Comparison of ENCODE assay signal across 8 mouse cellular contexts in genomic region chr12:72235621-72236351, GRCm38 (mm10). TPM values are rescaled to one million over a fixed set of nuclear protein-coding genes. Genes with fewer than 3 reads are reported as not detected.
DNase-seq lines count a peak whose midpoint lies in the region; ATAC-seq lines count a peak whose summit lies in the region.
"Had no signal": no experiment of that assay in that cellular context is flagged by ENCODE, and none has a peak within 500 bp of the region (broad histone marks: within the 10 kb centered on the region; RNA-seq: fewer than 3 reads in every experiment).

No protein-coding gene starts in this region.

- ATAC-seq in lung, embryonic 16.5 days (ENCODE audit: low read depth), result no peak
- no peak for ATAC-seq in embryonic facial prominence, embryonic 11.5 days (replicated peaks; ENCODE audit: insufficient number of reproducible peaks, low FRiP score, low TSS enrichment, low read depth)
- ATAC-seq in intestine, embryonic 14.5 days (replicated peaks; ENCODE audit: low FRiP score, low TSS enrichment, low read depth), result no peak

- H3K9me3 ChIP-seq in lung, embryonic 16.5 days (ENCODE audit: control insufficient read depth, low read length), result no peaks in the 10 kb centered on the region
- H3K9me3 ChIP-seq in embryonic facial prominence, embryonic 11.5 days (replicated peaks; ENCODE audit: control insufficient read depth, low read length), result no peaks in the 10 kb centered on the region
- H3K9me3 ChIP-seq in intestine, embryonic 14.5 days (ENCODE audit: control insufficient read depth, low read length), result no peaks in the 10 kb centered on the region

- whole genome bisulfite sequencing in lung, embryonic 16.5 days, result 47% methylated on average over 12 of the region's 12 CpGs
- 47% methylated on average over 12 of the region's 12 CpGs for WGBS in embryonic facial prominence, embryonic 11.5 days
- WGBS in intestine, embryonic 14.5 days, result 52% methylated on average over 12 of the region's 12 CpGs

- H3K4me2 ChIP-seq in lung, embryonic 16.5 days (ENCODE audit: low read depth, low read length), result peak overlapping the region; percentile 86
- H3K4me2 ChIP-seq in embryonic facial prominence, embryonic 11.5 days (ENCODE audit: low read depth, low read length), result peak overlapping the region; percentile 73
- H3K4me2 ChIP-seq in intestine, embryonic 14.5 days (ENCODE audit: low read length), result peak overlapping the region; percentile 79

- no peak for DNase-seq in lung, adult 18-20 months
- DNase-seq in embryonic facial prominence, embryonic 11.5 days (ENCODE audit: low spot score), result no peak
- DNase-seq in intestine, embryonic 14.5 days (ENCODE audit: low spot score), result peak; percentile 53
- peak; percentile 47 for DNase-seq in retina, postnatal 1 day
- no peak for DNase-seq in adrenal gland, postnatal 25 days
- DNase-seq in frontal cortex, postnatal 14 days (ENCODE audit: low spot score in 2 of 2), result no peak

- peaks cover 9% of the 10 kb centered on the region for H3K27me3 ChIP-seq in lung, embryonic 16.5 days (ENCODE audit: control insufficient read depth, insufficient read depth, low read depth, low read length)
- no peaks in the 10 kb centered on the region; the same call in 1 of the 2 replicates for H3K27me3 ChIP-seq in embryonic facial prominence, embryonic 11.5 days (ENCODE audit: control insufficient read depth, insufficient read depth, low read length)
- peaks cover 27% of the 10 kb centered on the region for H3K27me3 ChIP-seq in intestine, embryonic 14.5 days (replicated peaks; ENCODE audit: control insufficient read depth, insufficient read depth, low read length)

- H3K36me3 ChIP-seq in lung, embryonic 16.5 days (ENCODE audit: control insufficient read depth, insufficient read depth, low read length), result no peaks in the 10 kb centered on the region
- H3K36me3 ChIP-seq in embryonic facial prominence, embryonic 11.5 days (replicated peaks; ENCODE audit: control insufficient read depth, insufficient read depth, low read depth, low read length), result no peaks in the 10 kb centered on the region
- no peaks in the 10 kb centered on the region for H3K36me3 ChIP-seq in intestine, embryonic 14.5 days (ENCODE audit: control insufficient read depth, insufficient read depth, low read length)

- H3K4me3 ChIP-seq in lung, embryonic 16.5 days (ENCODE audit: low read length), result peak overlapping the region; percentile 50
- H3K4me3 ChIP-seq in embryonic facial prominence, embryonic 11.5 days (ENCODE audit: low read depth, low read length), result peak overlapping the region; percentile 40
- peak overlapping the region; percentile 45 for H3K4me3 ChIP-seq in intestine, embryonic 14.5 days (ENCODE audit: low read depth, low read length)

- no peak overlapping the region for H3K27ac ChIP-seq in lung, embryonic 16.5 days (ENCODE audit: low read length)
- no peak overlapping the region for H3K27ac ChIP-seq in embryonic facial prominence, embryonic 11.5 days (replicated peaks; ENCODE audit: low read depth, low read length)
- no peak overlapping the region for H3K27ac ChIP-seq in intestine, embryonic 14.5 days (ENCODE audit: low read depth)

- H3K9ac ChIP-seq in lung, embryonic 16.5 days (ENCODE audit: low read length), result no peak overlapping the region; the same call in 1 of the 2 replicates
- peak overlapping the region; percentile 75 for H3K9ac ChIP-seq in embryonic facial prominence, embryonic 11.5 days (replicated peaks; ENCODE audit: low read length)
- peak overlapping the region; percentile 35; the same call in 1 of the 2 replicates for H3K9ac ChIP-seq in intestine, embryonic 14.5 days (ENCODE audit: low read length)

- H3K4me1 ChIP-seq in lung, embryonic 16.5 days (replicated peaks; ENCODE audit: control insufficient read depth, insufficient read depth, low read length), result no peaks in the 10 kb centered on the region
- H3K4me1 ChIP-seq in embryonic facial prominence, embryonic 11.5 days (ENCODE audit: control insufficient read depth, insufficient read depth, low read length), result no peaks in the 10 kb centered on the region
- 0 out of 2 replicates have a peak, but pooled peaks cover 3% of the 10 kb centered on the region for H3K4me1 ChIP-seq in intestine, embryonic 14.5 days (replicated peaks; ENCODE audit: control insufficient read depth, insufficient read depth, low read length)

RNA-seq across cellular contexts. Expression of gene Ccdc175, which starts 51.0 kb away (rescaled TPM):
- polyA plus RNA-seq in lung, embryonic 16.5 days (2015; fragmentation: Nextera tagmentation; extraction: Ambion mirVana), result not detected in 2 replicates
- polyA plus RNA-seq in embryonic facial prominence, embryonic 11.5 days (2014; fragmentation: Nextera tagmentation; extraction: Ambion mirVana), result not detected in 2 replicates
- polyA plus RNA-seq in intestine, embryonic 14.5 days (2014; fragmentation: Nextera tagmentation; extraction: Ambion mirVana), result not detected in 2 replicates
- not detected in 2 replicates for total RNA-seq in adrenal gland, postnatal 25 days (2021)
- total RNA-seq: common myeloid progenitor, adult 5-6 weeks had no signal

Comparison
In these comparisons a context has a peak if more than half of its experiments do, and no peak if none do; other contexts are left out.
1. DNase-seq: peak in intestine, embryonic 14.5 days (single experiment) and retina, postnatal 1 day (single experiment); none in lung, adult 18-20 months (0 of 2), embryonic facial prominence, embryonic 11.5 days (single experiment), adrenal gland, postnatal 25 days (single experiment) and frontal cortex, postnatal 14 days (0 of 2).
2. Peak in every context shown above with its lines, with median percentiles within 50 percentile points of each other: H3K4me2 ChIP-seq and H3K4me3 ChIP-seq.